Mouse (Mus musculus) v-Abl transformed pro-B cells (cell line): ENCODE data around the gene Rnf11.

Experiments
- in situ Hi-C, 2 experiments: fragments of 400-800 bp; cut with MboI; formaldehyde crosslinking; loops; one replicate each; pipeline ENCODE4 v1.15.1; 2025; ENCODE audit not compliant: unreplicated experiment in 2 of 2

Gene Rnf11

DNA sequence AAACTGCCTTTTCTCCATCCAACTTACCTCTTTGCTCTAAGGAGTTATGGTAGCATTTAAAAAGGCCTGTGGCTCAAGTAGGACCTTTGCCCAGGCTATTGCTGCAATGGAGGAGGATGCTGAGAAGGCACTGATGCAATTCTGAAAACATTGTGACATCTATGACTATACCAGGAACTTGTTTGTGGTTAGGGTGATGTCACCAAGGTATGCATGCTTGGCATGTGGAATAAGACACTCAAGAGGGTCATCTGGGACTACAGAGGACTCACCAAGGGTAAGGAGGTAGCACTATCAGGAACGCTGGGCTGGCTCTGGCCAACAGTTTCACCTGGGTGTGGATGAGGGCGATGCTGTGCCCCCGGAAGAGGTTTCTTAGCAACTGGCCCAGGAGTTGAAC, at the start of gene Rnf11:
Rnf11 (minus strand) TSS at position 108 of the 400 bp plus-strand sequence.
- in situ Hi-C loops = no loop called here

DNA sequence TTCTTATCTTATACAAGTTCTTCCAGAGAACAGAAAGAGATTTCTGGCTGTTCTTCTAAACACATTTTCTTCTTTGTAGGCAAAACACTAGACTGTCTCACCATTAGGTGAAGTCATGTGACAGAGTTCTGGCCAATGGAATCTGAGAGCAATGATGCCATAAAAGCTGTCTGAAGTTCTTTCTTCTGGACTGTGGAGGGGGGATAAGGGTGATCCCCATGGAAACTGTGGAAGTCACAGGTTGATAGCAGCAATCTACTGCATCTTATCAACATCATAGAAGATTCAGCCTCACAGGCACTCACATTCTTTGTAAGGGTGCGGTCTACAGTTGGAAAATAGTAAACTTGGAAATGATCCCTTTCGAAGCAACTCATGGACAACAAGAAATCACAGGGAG, 46.6 kb upstream of the Rnf11 start, which contains the start of gene 4930522H14Rik:
4930522H14Rik (minus strand) TSS at position 187 of the 400 bp plus-strand sequence.
- in situ Hi-C loops = no loop called here

DNA sequence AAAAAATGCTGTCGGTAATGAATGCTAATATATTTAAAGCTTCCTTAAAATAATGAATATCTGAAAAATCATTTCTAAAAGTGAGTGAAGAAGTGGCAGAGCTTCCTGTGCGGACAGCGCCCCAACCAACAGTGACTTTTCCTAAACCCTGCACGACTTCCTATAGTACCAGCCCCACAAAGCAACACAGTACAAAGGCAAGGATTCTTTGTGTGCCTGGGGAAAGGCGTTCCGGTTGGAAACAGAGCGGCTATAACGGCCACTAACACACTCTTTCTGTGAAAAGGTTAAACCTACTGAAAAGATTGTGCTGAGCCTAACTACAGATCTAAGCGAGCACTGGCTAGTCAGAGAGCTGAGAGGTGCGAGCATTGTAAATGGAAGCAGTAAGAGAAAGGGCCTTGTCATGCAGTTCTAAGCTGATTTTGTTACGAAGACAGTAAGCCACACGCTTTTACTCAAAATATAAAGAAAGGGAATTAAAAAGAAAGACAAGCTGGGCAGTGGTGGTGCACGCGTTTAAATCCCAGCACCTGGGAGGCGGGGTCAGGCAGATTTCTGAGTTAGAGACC, 45.8 kb upstream of the Rnf11 start:
- in situ Hi-C loops = no loop called here

DNA sequence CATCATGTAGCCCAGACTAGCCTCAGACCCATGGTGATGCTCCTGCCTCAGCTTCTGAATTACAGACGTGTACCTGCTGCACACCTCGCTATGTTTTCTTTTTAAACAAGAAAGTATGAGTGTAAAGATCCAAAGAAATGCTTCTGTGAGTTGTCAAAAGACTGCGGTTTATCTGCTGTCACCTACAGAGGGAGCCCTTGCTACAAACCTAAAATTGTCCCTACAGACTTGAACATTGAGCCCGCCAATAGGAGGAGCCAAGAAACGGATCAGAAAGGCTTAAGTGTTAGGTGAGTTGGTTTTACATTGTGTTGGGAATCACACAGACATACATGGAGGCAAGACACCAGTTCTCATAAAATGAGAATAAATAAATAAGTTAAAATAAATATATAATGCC, 20.4 kb upstream of the Rnf11 start:
- in situ Hi-C loops = loop anchor here (5.0 to 10.0 kb wide), 4 partner anchors 68 to 520 kb away; no protein-coding TSS in a partner anchor

DNA sequence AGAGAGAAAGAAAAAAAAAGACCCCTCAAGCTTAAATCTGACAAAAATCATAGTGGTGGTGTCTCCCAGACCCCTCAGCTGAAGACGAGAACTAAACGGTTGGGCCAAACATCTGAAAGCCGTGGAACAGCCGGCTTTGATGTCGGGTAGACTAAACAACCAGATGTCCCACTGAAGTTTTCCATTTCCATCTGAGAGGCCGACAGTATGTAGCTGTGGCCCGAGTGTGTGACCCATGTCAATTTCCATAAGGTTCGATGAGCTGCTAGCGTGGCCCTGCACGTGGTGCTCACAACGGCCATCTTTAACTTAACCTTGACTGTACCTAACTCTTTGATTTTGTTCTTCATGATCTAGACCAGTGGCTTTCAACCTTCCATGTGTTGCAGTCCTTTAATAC, 13.9 kb upstream of the Rnf11 start:
- in situ Hi-C loops = no loop called here

DNA sequence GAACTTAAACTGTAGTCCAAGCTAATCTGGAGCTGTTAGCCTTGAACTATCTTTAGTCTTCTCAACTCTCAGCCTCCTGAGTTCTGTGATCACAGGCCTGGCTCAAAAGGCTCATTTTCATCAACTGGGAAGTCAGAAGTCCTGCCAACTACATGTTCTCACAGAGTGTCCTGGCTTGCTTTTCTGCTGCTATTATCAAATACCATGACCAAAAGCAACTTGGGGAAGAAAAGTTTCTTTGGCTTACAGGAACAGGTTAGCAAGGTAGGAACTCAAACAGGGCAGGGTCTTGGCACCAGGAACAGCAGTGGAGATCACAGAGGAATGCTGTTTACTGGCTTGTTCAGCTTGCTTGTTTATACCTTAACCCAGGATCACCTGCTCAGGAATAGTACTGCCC, 9.1 kb upstream of the Rnf11 start:
- in situ Hi-C loops = no loop called here

DNA sequence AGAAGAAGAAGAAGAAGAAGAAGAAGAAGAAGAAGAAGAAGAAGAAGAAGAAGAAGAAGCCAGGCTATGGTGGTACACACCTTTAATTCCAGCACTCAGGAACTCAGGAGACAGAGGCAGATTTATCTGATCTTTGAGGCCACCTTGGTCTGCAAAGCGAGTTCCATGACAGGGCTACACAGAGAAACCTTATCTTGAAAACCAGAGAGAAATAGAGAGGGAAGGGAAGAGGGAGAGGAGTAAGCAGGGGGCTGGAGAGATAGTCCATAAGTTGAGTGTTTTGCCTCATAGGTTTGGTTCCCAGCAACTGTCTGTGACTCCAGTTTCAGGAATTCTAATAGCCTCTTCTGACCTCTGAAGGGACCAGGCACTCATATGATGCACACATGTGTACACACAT, 4.3 kb upstream of the Rnf11 start:
- in situ Hi-C loops = no loop called here

DNA sequence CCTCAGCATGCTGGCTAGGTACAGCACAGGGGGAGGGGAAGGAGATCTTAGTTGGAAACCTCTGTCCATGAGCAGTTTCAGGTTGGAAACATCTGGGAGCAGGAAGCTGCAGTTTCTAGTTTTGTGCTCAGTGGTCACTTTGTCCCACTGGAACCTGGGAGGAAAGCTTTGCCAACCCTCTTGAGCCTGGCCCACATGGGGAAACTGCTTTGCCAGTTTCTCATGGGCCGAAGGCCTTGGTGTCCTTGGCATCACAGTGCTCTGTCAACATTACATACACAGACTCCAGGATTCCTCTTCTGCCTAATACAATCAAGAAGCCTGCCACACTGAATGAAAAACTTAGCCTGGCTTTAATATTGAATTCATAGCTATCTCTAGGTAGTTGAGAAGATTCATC, 1.8 kb downstream of the Rnf11 start:
- in situ Hi-C loops = no loop called here

DNA sequence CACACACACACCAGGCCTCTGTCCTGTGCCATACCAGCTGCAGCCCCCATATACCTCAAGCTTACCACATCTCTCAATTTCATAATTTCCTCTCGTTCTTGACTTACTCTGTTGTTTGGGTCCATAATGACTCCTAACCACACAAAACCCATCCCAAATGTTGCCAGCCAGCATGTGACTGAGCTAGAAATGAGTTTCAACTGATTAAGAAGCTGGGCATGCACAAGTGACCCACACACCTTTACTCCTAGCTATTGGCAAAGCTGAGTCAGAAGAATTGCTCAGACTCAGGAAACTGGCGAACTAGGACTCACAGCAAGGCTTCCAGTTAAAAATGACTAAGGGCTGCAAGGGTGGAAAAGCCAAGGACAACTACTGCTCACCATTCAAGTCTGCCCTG, 3.1 kb downstream of the Rnf11 start:
- in situ Hi-C loops = no loop called here

DNA sequence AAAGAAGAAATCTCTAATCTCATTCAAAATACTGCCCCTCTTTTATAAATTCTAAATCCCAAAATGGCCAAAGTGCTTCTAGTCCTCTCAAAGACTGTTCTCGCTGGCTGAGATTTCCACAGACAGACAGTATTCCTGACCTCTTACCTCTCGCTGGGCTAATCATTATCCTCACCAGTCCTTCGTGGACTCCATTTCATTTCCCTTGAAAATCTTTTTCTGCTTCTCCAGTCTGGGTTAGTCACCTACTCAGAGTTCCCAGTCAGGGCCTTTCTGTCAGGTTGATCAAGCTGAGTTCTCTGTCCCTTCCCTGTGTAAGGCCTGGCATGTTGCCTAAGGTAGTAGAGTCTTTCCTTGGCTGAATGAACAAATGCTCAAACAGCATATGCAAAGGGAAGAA, 7.1 kb downstream of the Rnf11 start:
- in situ Hi-C loops = no loop called here

DNA sequence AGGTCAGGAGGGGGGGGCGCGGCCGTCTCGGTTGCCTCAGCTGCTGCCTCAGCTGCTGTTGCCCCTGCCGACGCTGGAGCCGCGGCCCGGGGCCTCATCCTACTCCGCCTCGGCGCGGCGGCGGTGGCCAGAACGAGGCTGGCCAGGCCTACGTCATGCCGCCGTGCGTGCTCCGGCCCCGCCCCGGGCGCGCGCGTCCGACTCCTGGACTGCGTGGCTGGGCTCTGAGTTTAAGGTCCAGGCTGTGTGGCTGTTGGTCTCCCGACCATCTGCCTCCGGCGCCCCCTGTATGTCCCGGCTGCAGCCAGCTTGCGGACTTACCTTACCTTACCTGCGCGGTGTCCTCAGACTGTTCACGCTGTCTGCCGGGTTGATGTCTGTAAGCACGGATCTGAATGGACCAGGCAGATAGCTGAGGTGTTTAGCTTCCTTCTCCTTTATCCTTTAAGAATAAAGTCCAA, 7.9 kb downstream of the Rnf11 start:
- in situ Hi-C loops = no loop called here

DNA sequence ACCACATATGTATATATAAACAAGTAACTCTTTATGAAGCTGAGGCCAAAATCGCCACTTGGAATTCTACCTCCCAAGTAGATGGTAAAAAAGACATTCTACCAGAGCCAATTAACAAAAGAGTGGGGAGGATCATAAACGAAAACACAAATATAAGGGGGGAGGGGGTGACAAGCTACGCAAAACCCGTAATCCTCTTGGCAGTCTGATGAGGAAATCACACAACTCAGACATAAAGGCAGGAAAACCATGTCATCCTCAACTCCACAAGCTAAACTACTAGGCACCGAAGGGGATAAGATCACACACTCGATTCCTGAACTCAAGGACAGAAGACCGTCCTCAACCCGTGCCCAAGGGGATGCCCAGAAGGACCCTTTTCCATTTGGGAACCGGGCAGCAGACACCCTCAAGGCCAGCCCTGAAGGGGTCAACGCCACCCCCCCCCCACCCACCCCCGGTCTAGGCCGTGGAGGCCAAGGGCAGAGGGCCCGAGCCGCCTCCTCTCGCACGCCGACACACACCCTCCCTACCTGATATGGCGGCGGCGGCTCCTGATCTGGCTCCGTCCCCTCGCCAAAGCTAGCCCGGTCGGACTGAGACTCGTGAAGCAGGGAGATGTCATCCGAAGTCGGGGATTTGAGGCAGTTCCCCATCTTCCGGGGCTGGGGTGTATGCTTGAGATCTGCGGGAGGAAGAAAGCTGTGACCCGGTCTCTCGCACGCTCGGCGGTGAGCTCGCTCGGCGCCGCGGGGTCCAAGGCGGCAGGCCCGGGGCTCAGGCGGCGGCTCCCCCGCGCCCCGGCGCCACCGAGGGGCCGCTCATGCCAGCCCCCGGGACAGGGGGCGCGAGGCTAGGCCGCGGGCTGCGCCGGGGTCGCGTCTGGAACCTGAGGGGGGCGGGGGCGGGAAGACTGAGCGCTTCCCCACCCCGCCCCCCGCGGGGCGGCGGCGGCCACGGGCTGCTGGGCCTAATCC, 8.7 kb downstream of the Rnf11 start:
- in situ Hi-C loops = no loop called here

DNA sequence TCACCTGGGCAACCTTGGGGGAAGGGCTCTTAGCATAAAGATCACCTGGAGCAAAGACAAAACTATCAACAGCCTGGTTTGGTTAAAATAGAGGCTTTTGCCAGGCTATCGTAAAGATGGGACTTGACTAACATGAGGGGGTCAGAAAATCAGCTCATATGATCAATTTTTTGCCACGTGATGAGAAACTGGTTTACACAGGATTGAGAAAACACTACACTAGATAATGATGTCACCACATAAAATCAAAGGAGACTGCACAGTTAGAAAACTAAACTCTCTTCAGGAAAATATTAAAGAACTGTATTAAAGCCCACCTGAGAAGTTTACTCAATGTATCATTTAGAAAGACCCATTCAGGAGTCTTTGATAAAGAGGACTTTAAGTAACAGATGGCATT, 9.4 kb downstream of the Rnf11 start:
- in situ Hi-C loops = no loop called here

DNA sequence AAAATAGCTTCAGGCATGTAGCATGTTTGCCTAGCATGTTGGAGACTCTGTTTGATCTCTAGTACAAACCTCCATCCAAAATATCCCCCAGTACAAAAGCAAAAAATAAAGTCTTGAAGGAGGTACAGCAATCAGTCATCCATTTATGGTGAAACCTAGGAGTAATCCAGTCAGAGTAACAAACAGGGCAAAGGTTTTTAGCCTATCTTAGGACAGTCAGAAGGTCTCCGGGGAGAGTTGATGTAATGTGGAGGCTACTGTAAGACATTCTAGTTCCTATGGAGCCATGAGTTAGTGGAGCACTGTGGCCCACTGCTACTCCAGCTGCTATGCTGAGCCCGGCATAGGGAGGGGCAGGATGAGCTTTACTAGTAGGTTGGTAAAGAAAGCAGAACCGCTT, 12.0 kb downstream of the Rnf11 start:
- in situ Hi-C loops = no loop called here

DNA sequence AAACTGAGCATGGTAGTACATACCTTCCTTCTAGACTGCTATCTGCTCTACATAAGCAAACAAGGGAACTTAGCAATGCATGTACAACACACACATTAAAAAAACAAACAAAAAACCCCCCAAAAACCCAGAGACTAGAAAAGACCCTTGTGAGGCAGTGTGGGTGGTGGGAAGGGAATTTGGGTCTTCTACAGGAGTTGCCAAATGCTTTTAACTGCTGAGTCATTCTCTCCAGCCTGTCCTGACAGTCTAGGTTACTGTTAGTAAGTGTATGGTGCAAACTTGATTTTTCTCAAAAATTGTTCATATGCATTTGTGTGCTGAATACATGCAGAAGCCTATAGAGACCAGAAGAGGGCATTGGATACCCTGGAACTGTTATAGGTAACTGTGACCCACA, 12.9 kb downstream of the Rnf11 start:
- in situ Hi-C loops = no loop called here

DNA sequence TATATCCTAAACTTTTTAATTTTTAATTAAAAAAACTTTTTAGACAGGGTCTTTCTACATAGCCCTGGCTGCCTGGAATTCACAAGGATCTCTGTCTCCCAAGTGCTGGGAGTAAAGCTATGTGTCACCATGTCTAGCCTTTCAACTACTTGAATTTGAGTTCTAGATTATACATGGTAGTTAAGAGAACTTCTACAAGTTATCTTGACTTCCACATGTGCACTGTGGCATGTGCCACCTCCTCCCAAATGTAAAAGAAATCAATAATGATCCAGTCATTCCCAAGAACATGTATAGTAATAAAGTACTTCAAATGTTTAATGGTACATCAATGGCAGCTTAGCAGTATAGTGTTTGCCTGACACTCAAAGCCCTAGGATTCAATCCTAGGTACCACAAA, 16.8 kb downstream of the Rnf11 start:
- in situ Hi-C loops = no loop called here

DNA sequence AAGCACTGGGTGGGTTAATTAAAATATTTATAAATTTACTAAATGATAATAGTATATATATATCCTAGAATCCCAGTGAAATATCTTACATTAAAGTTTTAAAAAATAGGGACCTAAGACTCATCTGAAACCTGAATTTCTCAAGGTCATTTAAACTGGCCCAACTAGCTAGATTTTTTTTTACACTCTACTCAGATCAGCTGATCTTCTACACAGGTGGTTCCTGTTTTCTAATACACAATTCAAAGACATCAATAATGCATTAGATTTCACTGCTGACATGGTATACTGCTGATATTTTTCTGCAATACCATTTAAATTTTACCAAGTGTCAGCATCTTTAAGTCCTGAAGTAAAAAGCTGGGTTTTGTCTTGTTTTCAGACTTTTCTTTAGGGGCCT, 20.6 kb downstream of the Rnf11 start:
- in situ Hi-C loops = no loop called here

DNA sequence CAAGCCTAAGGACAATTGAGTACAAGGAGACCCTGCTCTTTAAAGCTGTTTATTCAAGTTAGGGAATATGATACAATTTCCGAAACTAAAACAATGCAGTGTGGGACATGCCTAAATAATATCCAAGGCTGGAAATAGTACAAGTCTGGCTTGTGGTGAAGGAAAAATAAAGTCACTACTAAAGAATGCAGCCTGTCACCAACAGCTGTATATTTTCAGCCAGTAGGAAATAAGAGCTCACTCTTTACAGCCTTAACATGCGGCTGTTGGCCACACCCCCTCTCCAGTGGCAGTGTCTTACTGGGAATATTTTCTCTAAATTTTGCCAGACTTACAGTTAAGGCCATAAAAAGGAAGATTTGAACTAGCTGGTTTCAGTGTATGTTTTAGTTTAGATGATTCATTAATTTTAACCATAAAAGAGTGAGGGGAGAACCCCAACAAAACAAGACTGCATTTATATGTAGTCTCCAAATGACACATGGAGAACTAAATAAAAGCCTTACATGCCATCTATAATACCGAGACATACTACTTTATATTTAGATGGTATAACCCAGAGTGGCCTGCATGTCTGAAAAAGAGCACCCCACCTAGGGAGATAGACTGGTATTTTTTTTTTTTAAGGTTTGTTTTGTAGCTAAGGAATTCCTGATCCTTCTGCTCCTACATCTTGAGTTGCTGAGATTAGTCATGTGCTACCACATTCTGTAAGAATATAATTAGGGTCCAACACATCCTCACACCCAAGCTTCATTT, 23.9 kb downstream of the Rnf11 start:
- in situ Hi-C loops = no loop called here

DNA sequence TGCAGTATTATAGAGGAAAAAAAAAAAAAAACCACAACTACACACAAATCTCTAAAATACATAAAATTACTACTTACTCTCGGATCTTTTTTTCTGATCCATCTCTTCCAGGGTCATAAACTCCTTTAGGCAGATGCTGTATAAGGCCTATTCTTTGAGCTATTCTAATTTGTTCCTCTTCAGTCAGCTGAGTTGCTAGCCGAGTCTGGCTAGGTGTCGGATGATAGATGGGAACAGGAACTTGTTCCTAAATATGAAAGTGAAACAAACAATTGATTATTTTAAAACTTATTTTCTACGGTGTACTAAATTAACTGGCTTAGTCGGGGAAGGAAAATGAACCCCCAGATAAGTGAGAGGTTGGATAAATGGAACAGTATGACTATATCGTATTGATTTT, 27.7 kb downstream of the Rnf11 start:
- in situ Hi-C loops = no loop called here

DNA sequence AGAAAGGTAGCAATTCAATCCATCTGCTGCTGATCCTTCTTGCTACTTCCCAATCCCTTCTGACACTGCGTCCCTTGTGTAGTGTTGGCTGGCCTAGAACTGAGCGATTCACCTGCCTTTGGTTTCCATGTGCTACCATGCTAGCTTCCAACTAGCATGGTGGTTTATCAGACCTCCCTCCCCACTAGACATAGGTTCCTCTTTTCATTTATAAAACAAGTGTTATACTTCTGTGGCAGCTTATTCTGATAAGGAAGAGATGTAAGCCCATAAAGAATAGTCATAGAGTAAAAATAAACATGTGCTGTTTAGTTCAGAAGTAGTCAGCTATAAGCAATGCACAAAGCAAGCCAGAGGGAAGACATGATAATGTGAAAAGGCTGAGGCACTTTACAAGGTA, 36.0 kb downstream of the Rnf11 start:
- in situ Hi-C loops = loop anchor here in 1 of 2 experiments (25.0 kb wide), 2 partner anchors 264 to 761 kb away; no protein-coding TSS in a partner anchor

DNA sequence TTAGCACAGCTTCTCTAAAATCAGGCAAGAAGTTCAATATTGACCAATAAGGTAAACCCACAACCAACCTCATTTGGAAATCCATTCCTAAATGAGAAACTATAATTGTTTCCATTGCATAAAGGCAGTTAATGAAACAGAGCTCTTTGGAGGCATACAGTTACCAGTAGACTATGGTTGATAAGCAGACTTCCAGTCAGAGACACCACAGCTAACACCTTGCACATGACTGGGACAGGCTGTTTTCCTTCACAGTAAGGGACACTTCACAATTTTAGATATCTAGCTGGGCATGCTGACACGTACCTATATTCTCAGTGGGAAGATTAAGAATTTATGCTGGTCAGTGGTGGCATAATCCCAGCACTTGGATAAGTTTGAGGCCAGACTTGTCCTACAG, 38.6 kb downstream of the Rnf11 start:
- in situ Hi-C loops = loop anchor here in 1 of 2 experiments (25.0 kb wide), 2 partner anchors 266 to 759 kb away; no protein-coding TSS in a partner anchor
